Mouse (Mus musculus) embryonic facial prominence, embryonic 11.5 days (tissue): ENCODE data around the gene Zfx. TPM values are rescaled to one million over a fixed set of nuclear protein-coding genes. Genes with fewer than 3 reads are reported as not detected.

Experiments
- ATAC-seq: fragments of 200-750 bp; cut with Nextera tagmentation; replicated peaks from 2 replicates; pipeline ENCODE4 v1.8.0; 2017; ENCODE audit warnings: low read depth; ENCODE audit not compliant: insufficient number of reproducible peaks, low FRiP score, low TSS enrichment
- DNase-seq: peaks from one replicate; pipeline ENCODE4 v3.0.0-alpha.2; 2015; ENCODE audit warnings: low spot score
- H3K27ac ChIP-seq: fragments of 300-500 bp; sonication (generic); replicated peaks from 2 replicates; pipeline ENCODE4 v1.5.1; 2014; ENCODE audit warnings: mild to moderate bottlenecking, low read depth, low read length, control low read depth
- H3K27me3 ChIP-seq: fragments of 300-500 bp; sonication (generic); 2 replicates; pipeline ENCODE4 v1.6.1; 2014; ENCODE audit warnings: mild to moderate bottlenecking, low read length, moderate library complexity, mixed read lengths; ENCODE audit not compliant: control insufficient read depth, insufficient read depth
- H3K36me3 ChIP-seq: fragments of 300-500 bp; sonication (generic); replicated peaks from 2 replicates; pipeline ENCODE4 v1.6.1; 2014; ENCODE audit warnings: low read depth, mild to moderate bottlenecking, low read length, moderate library complexity, mixed read lengths; ENCODE audit not compliant: control insufficient read depth, insufficient read depth
- H3K4me1 ChIP-seq: fragments of 300-500 bp; sonication (generic); 2 replicates; pipeline ENCODE4 v1.6.1; 2014; ENCODE audit warnings: low read length, mixed read lengths; ENCODE audit not compliant: control insufficient read depth, insufficient read depth
- H3K4me2 ChIP-seq: fragments of 300-500 bp; sonication (generic); 2 replicates; pipeline ENCODE4 v1.6.1; 2014; ENCODE audit warnings: low read depth, mild to moderate bottlenecking, control low read depth, low read length, moderate library complexity
- H3K4me3 ChIP-seq: fragments of 300-500 bp; sonication (generic); 2 replicates; pipeline ENCODE4 v1.5.1; 2014; ENCODE audit warnings: low read depth, low read length, control low read depth
- H3K9ac ChIP-seq: fragments of 300-500 bp; sonication (generic); replicated peaks from 2 replicates; pipeline ENCODE4 v1.6.1; 2014; ENCODE audit warnings: mild to moderate bottlenecking, control low read depth, low read length
- H3K9me3 ChIP-seq: fragments of 300-500 bp; sonication (generic); replicated peaks from 2 replicates; pipeline ENCODE4 v1.6.1; 2016; ENCODE audit warnings: mild to moderate bottlenecking, low read length, inconsistent platforms, mixed read lengths; ENCODE audit not compliant: control insufficient read depth
- WGBS: fragments of 180-500 bp; shearing (Covaris S2); extraction: QIAGEN DNeasy Blood & Tissue Kit; methylation state at CpG from one replicate; pipeline ENCODE4 v1.1.7; 2014; 5-methylcytosine and 5-hydroxymethylcytosine counted together
- polyA plus RNA-seq: library from polyadenylated mRNA; unstranded; fragments of >200 nt; fragmentation: Nextera tagmentation; extraction: Ambion mirVana; gene quantifications from 2 replicates; pipeline ENCODE4 v1.2.1, GENCODE M21; 2014

Zfx gene
- polyA plus RNA-seq, 1 experiment from 2014 or later: 30.1 TPM

DNA sequence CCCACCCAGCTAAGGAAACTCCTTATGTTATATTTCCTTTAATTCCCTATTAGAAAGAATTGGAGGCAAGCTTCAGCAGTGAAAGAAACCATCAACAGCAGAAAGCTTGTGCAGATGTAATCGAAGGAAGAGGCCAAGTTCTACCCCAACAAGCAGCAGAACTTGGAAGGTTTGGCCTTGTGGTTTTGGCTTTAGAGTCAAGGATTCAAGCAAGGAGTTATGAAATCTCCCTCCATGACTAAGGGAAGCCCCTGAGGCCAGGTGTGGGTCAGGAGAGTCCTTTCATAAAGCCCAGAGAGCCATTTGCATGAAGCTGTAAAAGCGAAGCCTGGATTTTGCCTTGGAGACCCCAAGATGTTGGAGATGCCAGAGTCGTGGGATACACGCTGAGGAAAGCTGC lies 11.6 kb upstream of the Zfx start:
- 74% methylated on average over 4 of the region's 4 CpGs for WGBS
- H3K4me2 ChIP-seq: no peak overlapping the region
- H3K36me3 ChIP-seq: no peaks in the 10 kb centered on the region
- DNase-seq (no peak), ATAC-seq (no peak)
- no peak overlapping the region for H3K27ac ChIP-seq
- no peaks in the 10 kb centered on the region for H3K9me3 ChIP-seq
- no peak overlapping the region for H3K4me3 ChIP-seq
- H3K27me3 ChIP-seq: peaks cover 3% of the 10 kb centered on the region; the same call in 1 of the 2 replicates
- H3K9ac ChIP-seq: no peak overlapping the region
- H3K4me1 ChIP-seq: no peaks in the 10 kb centered on the region

DNA sequence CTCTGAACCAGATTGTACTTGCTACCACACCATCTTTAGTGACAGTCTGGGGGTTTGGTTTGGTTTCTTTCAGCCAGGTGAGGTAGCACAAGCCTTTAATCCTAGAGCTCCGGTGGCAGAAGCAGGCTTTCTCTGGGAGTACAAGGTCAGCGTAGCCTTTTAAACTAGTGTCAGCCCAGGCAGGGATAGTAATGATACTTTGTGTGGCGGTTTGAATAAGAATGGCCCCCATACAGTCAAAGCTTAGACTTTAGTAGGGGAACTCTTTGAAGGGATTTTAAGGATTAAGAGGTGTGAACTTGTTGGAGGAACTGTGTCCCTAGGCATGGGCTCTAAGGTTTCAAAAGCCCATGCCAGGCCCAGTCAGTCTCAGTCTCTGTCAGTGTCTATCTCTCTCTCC lies 10.0 kb upstream of the Zfx start:
- H3K9me3 ChIP-seq: no peaks in the 10 kb centered on the region
- DNase-seq (no peak), ATAC-seq (no peak)
- 31% methylated on average over 3 of the region's 3 CpGs for WGBS
- no peaks in the 10 kb centered on the region for H3K36me3 ChIP-seq
- peaks cover 3% of the 10 kb centered on the region; the same call in 1 of the 2 replicates for H3K27me3 ChIP-seq
- no peak overlapping the region for H3K4me2 ChIP-seq
- no peak overlapping the region for H3K9ac ChIP-seq
- H3K4me1 ChIP-seq: no peaks in the 10 kb centered on the region
- H3K27ac ChIP-seq: no peak overlapping the region
- no peak overlapping the region for H3K4me3 ChIP-seq

DNA sequence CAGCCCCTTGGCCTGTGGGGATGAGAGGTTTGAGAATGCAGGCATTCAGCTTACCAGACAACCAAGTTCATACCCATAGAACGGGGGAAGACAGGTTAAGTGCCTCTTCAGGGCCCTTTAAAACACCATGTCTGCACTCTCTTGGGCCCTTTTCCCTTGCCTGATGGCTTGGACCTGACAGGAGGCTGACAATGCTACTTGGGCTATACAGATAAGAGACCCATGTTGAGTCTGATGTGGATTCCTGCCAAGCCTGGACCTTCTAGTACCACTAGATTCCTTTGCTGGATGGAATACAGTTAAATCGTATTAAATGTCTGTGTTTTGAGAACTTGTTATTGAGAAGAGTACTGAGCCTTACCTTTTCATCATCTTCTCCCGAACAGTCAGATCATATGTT lies 8.7 kb upstream of the Zfx start:
- ATAC-seq: no peak
- Histone ChIP-seq H3K4me2 (no peak overlapping the region), H3K36me3 (no peaks in the 10 kb centered on the region), H3K9ac (no peak overlapping the region), H3K9me3 (no peaks in the 10 kb centered on the region), H3K4me3 (no peak overlapping the region), H3K27ac (no peak overlapping the region), H3K27me3 (peaks cover 3% of the 10 kb centered on the region; the same call in 1 of the 2 replicates), H3K4me1 (no peaks in the 10 kb centered on the region)
- DNase-seq: no peak
- WGBS: 65% methylated on average over 3 of the region's 3 CpGs

DNA sequence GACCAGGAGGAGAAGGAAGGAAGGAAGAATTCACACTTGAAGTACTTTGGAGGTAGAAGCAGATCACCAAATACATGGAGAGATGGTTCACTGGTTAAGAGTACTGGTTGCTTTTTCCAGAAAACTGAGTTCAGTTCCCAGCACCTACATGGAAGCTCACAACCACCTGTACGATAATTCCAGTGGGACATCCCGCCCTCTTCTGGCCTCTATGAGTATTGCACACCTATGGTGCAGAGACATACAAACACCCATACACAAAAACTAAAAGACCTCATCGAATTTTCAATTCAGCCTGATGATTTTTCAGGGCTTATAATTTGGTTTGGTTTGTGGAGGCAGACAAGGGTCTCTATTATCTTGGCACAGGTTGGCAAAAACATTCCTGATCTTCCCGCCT lies 6.2 kb upstream of the Zfx start:
- no peak overlapping the region for H3K4me2 ChIP-seq
- peaks cover 3% of the 10 kb centered on the region; the same call in 1 of the 2 replicates for H3K27me3 ChIP-seq
- ATAC-seq (no peak), DNase-seq (no peak)
- no peaks in the 10 kb centered on the region for H3K9me3 ChIP-seq
- no peak overlapping the region for H3K27ac ChIP-seq
- no peak overlapping the region for H3K9ac ChIP-seq
- no peak overlapping the region for H3K4me3 ChIP-seq
- no peaks in the 10 kb centered on the region for H3K36me3 ChIP-seq
- no peaks in the 10 kb centered on the region for H3K4me1 ChIP-seq
- 75% methylated on average over 4 of the region's 4 CpGs for WGBS

DNA sequence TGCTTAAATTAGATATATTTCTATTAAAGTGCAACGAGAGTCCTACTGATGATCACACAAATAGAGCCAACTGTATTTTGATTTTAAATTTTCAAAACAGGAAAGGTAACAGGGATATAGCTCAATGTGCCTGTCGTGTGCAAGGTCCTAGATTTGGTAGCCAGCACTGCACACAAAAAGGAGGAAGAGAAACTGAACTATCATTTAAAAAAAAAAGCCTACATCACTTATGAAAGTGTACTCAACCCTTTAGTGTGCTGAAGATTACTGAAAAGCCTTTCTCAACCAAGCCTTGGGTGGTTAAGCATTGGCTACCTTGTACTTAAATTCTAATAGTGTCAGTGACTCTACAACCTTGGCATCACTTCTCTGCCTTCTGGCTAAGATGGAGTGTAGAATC lies 2.4 kb upstream of the Zfx start:
- H3K9me3 ChIP-seq: no peaks in the 10 kb centered on the region
- no peak overlapping the region for H3K4me2 ChIP-seq
- H3K9ac ChIP-seq: no peak overlapping the region
- no peaks in the 10 kb centered on the region for H3K4me1 ChIP-seq
- no peak for ATAC-seq
- 87% methylated on average over 2 of the region's 2 CpGs for WGBS
- H3K4me3 ChIP-seq: no peak overlapping the region
- H3K36me3 ChIP-seq: no peaks in the 10 kb centered on the region
- DNase-seq: no peak
- H3K27me3 ChIP-seq: peaks cover 6% of the 10 kb centered on the region; the same call in 1 of the 2 replicates
- H3K27ac ChIP-seq: no peak overlapping the region

DNA sequence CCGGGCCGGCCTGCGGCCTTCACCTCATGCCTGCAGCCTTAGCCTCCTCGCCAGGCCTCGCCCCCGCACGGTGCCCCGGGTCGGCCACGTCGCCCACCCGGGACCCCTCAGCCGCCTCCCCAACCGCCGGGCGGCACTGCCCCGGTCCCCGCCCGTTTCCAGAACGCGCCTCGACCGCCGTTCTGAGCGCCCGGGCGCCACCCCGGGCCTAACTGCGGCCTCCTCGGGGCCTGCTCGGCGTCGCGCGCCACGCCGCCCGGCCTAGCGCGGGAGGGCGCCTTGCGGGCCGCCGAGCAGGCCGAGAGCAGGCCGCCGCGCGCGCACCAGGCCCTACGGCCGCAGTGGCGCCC lies 818 bp downstream of the Zfx start:
- Histone ChIP-seq H3K4me3 (peak overlapping the region; percentile 55), H3K36me3 (no peaks in the 10 kb centered on the region), H3K27ac (peak overlapping the region; percentile 99), H3K9ac (peak overlapping the region; percentile 95), H3K4me1 (no peaks in the 10 kb centered on the region), H3K4me2 (peak overlapping the region; percentile 21), H3K27me3 (peaks cover 6% of the 10 kb centered on the region; the same call in 1 of the 2 replicates), H3K9me3 (no peaks in the 10 kb centered on the region)
- ATAC-seq (no peak; the same call in none of the 2 replicates), DNase-seq (no peak)
- 15% methylated on average over 27 of the region's 53 CpGs for WGBS

DNA sequence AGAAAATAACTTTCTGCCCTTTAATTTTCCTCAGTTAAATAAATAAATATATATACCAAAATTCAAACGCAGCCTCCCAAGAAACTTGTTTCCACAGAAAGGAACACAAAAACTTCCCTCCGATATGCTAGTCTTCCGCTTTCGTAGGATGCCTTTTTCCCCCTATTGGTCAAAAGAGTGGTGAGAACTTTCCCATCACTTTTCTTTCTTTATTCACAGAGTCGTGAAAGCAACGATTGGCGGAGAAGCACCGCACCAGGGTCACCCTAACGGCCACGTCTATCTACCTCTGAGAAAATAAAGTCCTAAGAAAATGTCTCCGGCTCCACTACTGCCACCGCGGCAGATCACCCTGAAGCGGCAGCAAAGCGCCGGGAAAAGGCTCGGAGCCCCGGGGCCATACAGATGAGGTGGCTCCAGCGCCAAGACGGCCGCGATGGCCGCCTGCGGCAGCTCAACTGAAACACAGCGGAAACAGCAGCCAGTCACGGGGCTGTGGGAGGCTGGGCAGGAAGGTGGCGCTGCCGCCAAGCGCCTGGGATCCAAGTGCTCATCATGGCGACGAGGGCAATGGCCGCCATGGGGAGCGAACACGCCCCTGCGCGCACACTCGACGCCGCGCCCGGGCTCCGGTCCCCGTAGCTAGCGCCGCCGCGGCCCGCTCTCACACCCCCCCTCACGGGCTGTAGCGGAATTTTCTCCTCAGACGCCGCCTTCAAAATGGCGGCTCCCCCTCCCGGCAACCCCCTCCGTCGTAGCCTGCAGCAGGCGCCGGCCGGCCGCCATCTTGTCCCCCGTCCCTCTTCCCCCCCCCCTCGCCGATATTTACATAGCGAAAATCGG lies 1.4 kb downstream of the Zfx start:
- peak; percentile 90 for ATAC-seq
- 16% methylated on average over 55 of the region's 65 CpGs for WGBS
- peaks cover 6% of the 10 kb centered on the region; the same call in 1 of the 2 replicates for H3K27me3 ChIP-seq

DNA sequence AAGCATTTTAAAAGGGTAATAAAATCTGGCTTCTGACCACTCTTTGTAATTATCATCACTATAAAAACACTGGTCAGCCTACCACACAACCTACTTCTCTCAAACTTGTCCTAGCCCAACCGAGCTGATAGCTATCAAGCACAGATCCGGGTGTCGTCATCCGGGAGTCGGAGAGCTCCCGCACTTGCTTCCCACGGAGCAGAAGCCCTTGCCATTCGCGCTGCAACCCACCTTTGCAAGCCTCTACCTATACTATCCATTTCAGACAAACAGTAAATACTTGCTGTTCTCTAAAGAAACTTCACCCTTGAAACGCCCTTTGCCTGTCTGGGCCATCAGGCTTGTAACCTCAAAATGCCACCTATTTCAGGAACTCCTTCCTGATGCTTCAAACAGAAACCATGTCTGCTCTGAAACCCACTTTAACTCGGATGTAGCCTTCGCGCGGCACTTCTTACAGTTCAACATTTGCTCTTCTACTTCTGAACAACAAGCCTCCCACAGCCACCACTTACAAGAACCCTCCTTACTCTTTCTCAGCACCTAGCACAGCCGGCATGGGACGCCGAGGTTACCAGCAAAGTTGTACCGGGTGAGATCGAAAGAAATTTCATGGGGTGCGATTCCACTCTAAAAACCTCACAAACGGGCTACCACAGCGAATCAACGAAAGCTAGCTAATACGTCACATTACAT lies 2.2 kb downstream of the Zfx start:
- 18% methylated on average over 24 of the region's 24 CpGs for WGBS
- H3K9ac ChIP-seq: peak overlapping the region; percentile 95
- H3K4me2 ChIP-seq: peak overlapping the region; percentile 58
- H3K36me3 ChIP-seq: no peaks in the 10 kb centered on the region
- H3K27me3 ChIP-seq: peaks cover 6% of the 10 kb centered on the region; the same call in 1 of the 2 replicates
- H3K4me1 ChIP-seq: no peaks in the 10 kb centered on the region
- DNase-seq (peak; percentile 4), ATAC-seq (no peak)
- no peaks in the 10 kb centered on the region for H3K9me3 ChIP-seq
- H3K27ac ChIP-seq: no peak overlapping the region
- H3K4me3 ChIP-seq: peak overlapping the region; percentile 55

More for the DNA sequence above, 1.4 kb downstream of the Zfx start:
- peak; percentile 85 for DNase-seq
- Histone ChIP-seq H3K9me3 (no peaks in the 10 kb centered on the region), H3K4me3 (peak overlapping the region; percentile 55), H3K27ac (peak overlapping the region; percentile 99), H3K36me3 (no peaks in the 10 kb centered on the region), H3K4me2 (peak overlapping the region; percentile 10; the same call in 1 of the 2 replicates), H3K9ac (peak overlapping the region; percentile 95), H3K4me1 (no peaks in the 10 kb centered on the region)
